Mouse (Mus musculus) cerebellum, adult (tissue): ENCODE results near the gene Cnih3.

ENCODE experiments used
- ATAC-seq: cut with Nextera tagmentation; 2 replicates; pipeline ENCODE4 v1.9.2; 2017; ENCODE audit warnings: mild to moderate bottlenecking, moderate library complexity, mixed read lengths; ENCODE audit not compliant: insufficient number of reproducible peaks, low FRiP score, low TSS enrichment

Gene Cnih3

GRCm38 (mm10) chr1:181345547-181345946, 6.9 kb upstream of the Cnih3 start:
- ATAC-seq, result no peak

GRCm38 (mm10) chr1:181352043-181352366, 423 bp upstream of the Cnih3 start:
- no peak for ATAC-seq

- no peak for ATAC-seq
These were observed 1.0 kb downstream of the Cnih3 start for GRCm38 (mm10) chr1:181353200-181354097.

GRCm38 (mm10) chr1:181355683-181356082, 3.3 kb downstream of the Cnih3 start:
- no peak for ATAC-seq

GRCm38 (mm10) chr1:181357870-181358269, 5.4 kb downstream of the Cnih3 start:
- ATAC-seq, result no peak

GRCm38 (mm10) chr1:181358526-181358925, 6.1 kb downstream of the Cnih3 start:
- ATAC-seq, result no peak

GRCm38 (mm10) chr1:181360732-181361131, 8.3 kb downstream of the Cnih3 start:
- ATAC-seq, result no peak

- no peak for ATAC-seq
These were observed 11.6 kb downstream of the Cnih3 start for GRCm38 (mm10) chr1:181364025-181364424.

- 0 out of 2 replicates have a peak, but pooled peaks have one; percentile 37 for ATAC-seq
These were observed 12.9 kb downstream of the Cnih3 start for GRCm38 (mm10) chr1:181365376-181365775.

- no peak for ATAC-seq
These were observed 16.6 kb downstream of the Cnih3 start for GRCm38 (mm10) chr1:181368789-181369570.

GRCm38 (mm10) chr1:181370370-181370769, 17.9 kb downstream of the Cnih3 start:
- no peak for ATAC-seq

- ATAC-seq, result no peak
These were observed 18.8 kb downstream of the Cnih3 start for GRCm38 (mm10) chr1:181371226-181371625.

- ATAC-seq, result no peak
These were observed 19.9 kb downstream of the Cnih3 start for GRCm38 (mm10) chr1:181372306-181372705.

GRCm38 (mm10) chr1:181374627-181375374, 22.4 kb downstream of the Cnih3 start:
- ATAC-seq, result no peak

- ATAC-seq, result no peak
These were observed 24.0 kb downstream of the Cnih3 start for GRCm38 (mm10) chr1:181376431-181376830.

GRCm38 (mm10) chr1:181379664-181380063, 27.2 kb downstream of the Cnih3 start:
- peak; percentile 54 for ATAC-seq

- no peak for ATAC-seq
These were observed 29.1 kb downstream of the Cnih3 start for GRCm38 (mm10) chr1:181381410-181382010.

GRCm38 (mm10) chr1:181389264-181389663, 36.8 kb downstream of the Cnih3 start:
- ATAC-seq, result no peak

GRCm38 (mm10) chr1:181392489-181392888, 40.1 kb downstream of the Cnih3 start:
- no peak for ATAC-seq
